Mouse (Mus musculus) liver, embryonic 15.5 days (tissue): ENCODE results near the gene Lrsam1. TPM values are rescaled to one million over a fixed set of nuclear protein-coding genes. Genes with fewer than 3 reads are reported as not detected.
A peak's percentile ranks its signal among the peaks of the same experiment; 100 is the strongest.

ENCODE experiments used
- ATAC-seq: fragments of 200-750 bp; cut with Nextera tagmentation; 2 replicates; pipeline ENCODE4 v1.8.0; 2017; ENCODE audit warnings: moderate number of reproducible peaks, mild to moderate bottlenecking, moderate library complexity; ENCODE audit not compliant: insufficient read depth
- H3K27ac ChIP-seq: fragments of 300-500 bp; sonication (generic); replicated peaks from 2 replicates; pipeline ENCODE4 v1.5.1; 2015; ENCODE audit warnings: mild to moderate bottlenecking, inconsistent platforms
- H3K27me3 ChIP-seq: fragments of 300-500 bp; sonication (generic); 2 replicates; pipeline ENCODE4 v1.6.1; 2015; ENCODE audit warnings: mild to moderate bottlenecking, inconsistent platforms
- H3K36me3 ChIP-seq: fragments of 300-500 bp; sonication (generic); replicated peaks from 2 replicates; pipeline ENCODE4 v1.6.1; 2015; ENCODE audit warnings: moderate library complexity, mild to moderate bottlenecking, inconsistent platforms
- H3K4me1 ChIP-seq: fragments of 300-500 bp; sonication (generic); replicated peaks from 2 replicates; pipeline ENCODE4 v1.6.1; 2015; ENCODE audit warnings: inconsistent platforms
- H3K4me2 ChIP-seq: fragments of 300-500 bp; sonication (generic); 2 replicates; pipeline ENCODE4 v1.6.1; 2015; ENCODE audit warnings: moderate library complexity, mild to moderate bottlenecking, inconsistent platforms
- H3K4me3 ChIP-seq: fragments of 300-500 bp; sonication (generic); replicated peaks from 2 replicates; pipeline ENCODE4 v1.5.1; 2015; ENCODE audit warnings: mild to moderate bottlenecking, inconsistent platforms
- H3K9ac ChIP-seq: fragments of 300-500 bp; sonication (generic); 2 replicates; pipeline ENCODE4 v1.6.1; 2015; ENCODE audit warnings: moderate library complexity, mild to moderate bottlenecking, inconsistent platforms
- H3K9me3 ChIP-seq: fragments of 300-500 bp; sonication (generic); replicated peaks from 2 replicates; pipeline ENCODE4 v1.6.1; 2016; ENCODE audit warnings: inconsistent platforms
- WGBS: fragments of 180-500 bp; shearing (Covaris S2); methylation state at CpG from one replicate; pipeline ENCODE4 v1.1.7; 2015; ENCODE audit warnings: mixed read lengths; ENCODE audit not compliant: insufficient replicate concordance; 5-methylcytosine and 5-hydroxymethylcytosine counted together
- polyA plus RNA-seq: library from polyadenylated mRNA; unstranded; fragments of >200 nt; fragmentation: Nextera tagmentation; extraction: Ambion mirVana; gene quantifications from 2 replicates; pipeline ENCODE4 v1.2.1, GENCODE M21; 2015

Lrsam1 gene
- polyA plus RNA-seq, 1 experiment from 2014 or later, result 2.5 TPM

DNA sequence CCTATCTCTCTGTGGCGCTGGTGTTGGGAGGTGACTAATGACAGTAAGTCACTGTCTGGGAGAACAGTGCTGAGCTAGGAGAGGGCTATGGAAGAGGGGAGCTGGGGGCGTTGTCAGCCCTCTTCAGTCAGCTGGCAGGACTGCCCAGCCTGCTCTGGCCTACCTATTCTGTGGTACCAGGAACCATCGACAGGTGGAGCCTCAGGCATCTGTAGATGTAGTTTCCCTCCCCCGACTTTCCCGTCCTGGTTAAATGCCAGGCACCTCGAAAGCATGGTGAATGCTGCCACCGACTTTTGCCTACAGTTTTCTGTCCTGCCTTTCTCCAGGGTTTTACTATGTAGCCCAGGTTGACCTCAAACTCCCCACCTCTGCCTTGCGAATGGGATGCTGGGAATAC is 4.1 kb downstream of the Lrsam1 start:
- WGBS, result 60% methylated on average over 8 of the region's 8 CpGs
- no peak overlapping the region for H3K27ac ChIP-seq
- H3K4me1 ChIP-seq, result peaks cover 24% of the 10 kb centered on the region
- no peaks in the 10 kb centered on the region for H3K27me3 ChIP-seq
- H3K36me3 ChIP-seq, result peaks cover 13% of the 10 kb centered on the region
- no peaks in the 10 kb centered on the region for H3K9me3 ChIP-seq
- ATAC-seq, result no peak
- no peak overlapping the region for H3K9ac ChIP-seq
- H3K4me3 ChIP-seq, result no peak overlapping the region
- H3K4me2 ChIP-seq, result no peak overlapping the region

DNA sequence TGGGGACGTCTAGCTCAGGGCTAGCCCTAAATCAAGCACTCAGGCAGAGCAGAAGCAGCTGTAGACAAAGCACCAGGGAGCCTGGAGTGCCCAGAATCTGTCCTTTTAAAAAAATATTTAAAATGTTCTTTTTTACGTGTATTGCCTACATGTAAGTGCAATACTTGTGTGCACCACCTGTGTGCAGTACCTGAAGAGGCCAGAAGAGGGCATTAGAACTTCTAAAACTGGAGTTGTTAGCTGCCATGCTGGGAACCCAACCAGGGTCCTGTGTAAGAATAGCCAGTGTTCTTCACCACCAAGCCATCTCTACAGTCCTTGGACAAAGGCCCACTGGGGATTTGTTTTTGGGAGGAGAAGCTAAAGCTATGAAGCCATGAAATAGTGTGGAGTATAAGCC is 6.8 kb downstream of the Lrsam1 start:
- no peak overlapping the region for H3K27ac ChIP-seq
- H3K4me1 ChIP-seq, result no peaks in the 10 kb centered on the region
- H3K4me3 ChIP-seq, result no peak overlapping the region
- ATAC-seq, result no peak
- no peak overlapping the region for H3K9ac ChIP-seq
- H3K36me3 ChIP-seq, result peaks cover 17% of the 10 kb centered on the region
- 77% methylated on average over 2 of the region's 2 CpGs for WGBS
- H3K27me3 ChIP-seq, result no peaks in the 10 kb centered on the region
- H3K4me2 ChIP-seq, result no peak overlapping the region
- no peaks in the 10 kb centered on the region for H3K9me3 ChIP-seq

DNA sequence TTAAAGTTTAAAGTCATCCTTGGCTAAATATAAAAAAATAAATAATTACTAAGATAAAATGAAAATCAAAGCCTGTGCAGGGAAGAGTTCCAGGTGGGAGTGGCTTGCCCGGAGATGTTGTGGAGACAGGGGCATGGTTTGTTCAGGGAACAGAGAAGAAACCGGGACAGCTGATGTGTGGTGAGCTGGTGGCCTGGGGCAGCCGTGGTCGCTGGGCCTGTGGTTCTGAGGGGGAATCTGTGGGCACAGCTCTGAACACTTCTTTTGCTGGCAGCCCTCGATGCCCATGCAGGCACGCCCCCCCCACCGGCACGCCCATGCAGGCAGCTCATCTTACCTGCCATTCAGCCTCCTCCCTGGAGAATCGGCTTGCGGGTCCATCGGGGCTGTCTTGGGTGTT is 14.0 kb downstream of the Lrsam1 start:
- Histone ChIP-seq H3K9ac (no peak overlapping the region), H3K36me3 (peaks cover 10% of the 10 kb centered on the region), H3K27ac (no peak overlapping the region), H3K9me3 (no peaks in the 10 kb centered on the region), H3K4me1 (no peaks in the 10 kb centered on the region), H3K27me3 (no peaks in the 10 kb centered on the region), H3K4me2 (no peak overlapping the region), H3K4me3 (no peak overlapping the region)
- ATAC-seq, result no peak
- WGBS, result 74% methylated on average over 11 of the region's 11 CpGs

DNA sequence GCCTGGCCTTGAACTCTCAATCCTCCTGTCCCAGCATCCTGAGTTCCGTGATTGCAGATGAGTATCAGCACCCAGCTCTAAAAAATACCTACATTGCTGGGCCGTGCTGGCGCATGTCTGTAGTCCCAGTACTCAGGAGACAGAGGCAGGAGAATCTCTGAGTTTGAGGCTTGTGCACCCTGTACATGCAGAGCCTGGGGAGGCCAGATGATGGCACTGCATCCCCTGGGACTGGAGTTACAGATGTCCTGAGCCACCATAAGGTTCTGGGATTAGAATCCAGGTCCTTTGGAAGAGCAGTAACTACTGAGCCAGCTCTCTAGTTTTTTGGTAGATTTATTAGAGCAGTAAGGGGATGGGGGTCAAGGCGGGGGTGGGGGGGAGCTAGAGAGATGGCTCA is 20.9 kb downstream of the Lrsam1 start:
- 76% methylated on average over 4 of the region's 4 CpGs for WGBS
- H3K9me3 ChIP-seq, result no peaks in the 10 kb centered on the region
- H3K27ac ChIP-seq, result no peak overlapping the region
- ATAC-seq, result no peak
- peaks cover 10% of the 10 kb centered on the region for H3K36me3 ChIP-seq
- H3K9ac ChIP-seq, result no peak overlapping the region
- no peak overlapping the region for H3K4me3 ChIP-seq
- H3K4me1 ChIP-seq, result no peaks in the 10 kb centered on the region
- H3K27me3 ChIP-seq, result no peaks in the 10 kb centered on the region
- no peak overlapping the region for H3K4me2 ChIP-seq

DNA sequence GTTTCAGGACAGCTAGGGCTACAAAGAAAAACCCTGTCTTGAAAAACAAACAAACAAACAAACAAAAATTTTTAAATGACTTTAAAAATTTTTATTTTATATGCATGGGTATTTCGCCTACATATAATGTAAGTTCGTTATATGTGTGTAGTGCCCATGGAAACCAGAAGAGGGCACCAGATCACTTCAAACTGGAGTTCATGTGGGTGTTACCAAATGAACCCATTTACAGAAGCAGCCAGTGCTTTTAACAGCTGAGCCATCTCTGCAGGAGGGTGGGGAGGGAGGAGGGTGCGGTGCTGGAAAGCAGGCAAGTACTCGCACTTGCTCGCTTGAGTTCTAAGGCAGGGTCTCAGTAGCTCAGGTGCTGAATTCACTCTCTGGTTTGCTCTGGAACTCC is 22.0 kb downstream of the Lrsam1 start:
- Histone ChIP-seq H3K27ac (no peak overlapping the region), H3K9me3 (no peaks in the 10 kb centered on the region), H3K9ac (no peak overlapping the region), H3K27me3 (no peaks in the 10 kb centered on the region), H3K4me2 (no peak overlapping the region), H3K4me1 (no peaks in the 10 kb centered on the region), H3K4me3 (no peak overlapping the region), H3K36me3 (peaks cover 11% of the 10 kb centered on the region)
- 36% methylated on average over 5 of the region's 5 CpGs for WGBS
- ATAC-seq, result no peak

DNA sequence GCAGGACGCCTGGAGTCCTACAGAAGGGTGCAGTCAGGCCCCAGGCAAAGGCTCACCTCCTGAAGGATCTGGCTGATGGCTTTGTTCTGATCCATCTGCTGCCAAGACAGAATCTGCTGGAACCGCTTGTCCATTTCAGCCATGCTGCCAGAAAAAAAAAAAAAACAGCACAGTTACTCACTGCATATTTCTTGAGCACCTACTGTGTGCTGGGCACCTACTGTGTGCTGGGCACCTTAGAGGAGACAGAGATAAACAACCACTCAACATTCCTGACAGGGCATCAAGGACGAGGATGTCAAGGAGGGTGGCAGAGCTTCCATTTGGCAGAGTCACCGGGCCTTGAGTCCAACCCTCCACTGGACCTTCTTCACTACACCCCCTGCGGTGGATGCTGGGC is 22.7 kb downstream of the Lrsam1 start:
- H3K4me3 ChIP-seq, result no peak overlapping the region
- H3K4me1 ChIP-seq, result no peaks in the 10 kb centered on the region
- no peaks in the 10 kb centered on the region for H3K27me3 ChIP-seq
- no peaks in the 10 kb centered on the region for H3K9me3 ChIP-seq
- H3K9ac ChIP-seq, result no peak overlapping the region
- ATAC-seq, result no peak
- no peak overlapping the region for H3K27ac ChIP-seq
- WGBS, result 66% methylated on average over 5 of the region's 5 CpGs
- H3K4me2 ChIP-seq, result no peak overlapping the region
- H3K36me3 ChIP-seq, result peaks cover 10% of the 10 kb centered on the region

DNA sequence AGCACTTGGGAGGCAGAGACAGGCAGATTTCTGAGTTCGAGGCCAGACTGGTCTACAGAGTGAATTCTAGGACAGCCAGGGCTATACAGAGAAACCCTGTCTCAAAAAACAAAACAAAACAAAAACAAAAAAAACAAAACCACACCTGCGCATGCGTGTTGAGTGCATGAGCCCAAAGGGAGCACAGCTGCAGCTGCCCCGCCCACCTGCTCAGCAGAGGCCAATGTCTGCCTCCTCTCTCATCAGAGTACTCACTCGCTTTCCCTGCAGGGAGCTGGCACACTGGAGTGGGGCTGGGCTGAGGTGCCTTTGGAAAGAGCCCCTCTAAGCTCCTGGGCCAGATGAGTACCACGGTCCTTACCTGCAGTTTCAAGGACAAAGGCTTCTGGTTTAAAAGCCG is 29.7 kb downstream of the Lrsam1 start:
- H3K4me1 ChIP-seq, result peaks cover 19% of the 10 kb centered on the region
- ATAC-seq, result no peak
- H3K9ac ChIP-seq, result no peak overlapping the region
- peaks cover 3% of the 10 kb centered on the region for H3K36me3 ChIP-seq
- no peak overlapping the region for H3K4me3 ChIP-seq
- H3K27ac ChIP-seq, result no peak overlapping the region
- H3K4me2 ChIP-seq, result no peak overlapping the region
- WGBS, result 66% methylated on average over 7 of the region's 7 CpGs
- no peaks in the 10 kb centered on the region for H3K9me3 ChIP-seq
- H3K27me3 ChIP-seq, result no peaks in the 10 kb centered on the region

DNA sequence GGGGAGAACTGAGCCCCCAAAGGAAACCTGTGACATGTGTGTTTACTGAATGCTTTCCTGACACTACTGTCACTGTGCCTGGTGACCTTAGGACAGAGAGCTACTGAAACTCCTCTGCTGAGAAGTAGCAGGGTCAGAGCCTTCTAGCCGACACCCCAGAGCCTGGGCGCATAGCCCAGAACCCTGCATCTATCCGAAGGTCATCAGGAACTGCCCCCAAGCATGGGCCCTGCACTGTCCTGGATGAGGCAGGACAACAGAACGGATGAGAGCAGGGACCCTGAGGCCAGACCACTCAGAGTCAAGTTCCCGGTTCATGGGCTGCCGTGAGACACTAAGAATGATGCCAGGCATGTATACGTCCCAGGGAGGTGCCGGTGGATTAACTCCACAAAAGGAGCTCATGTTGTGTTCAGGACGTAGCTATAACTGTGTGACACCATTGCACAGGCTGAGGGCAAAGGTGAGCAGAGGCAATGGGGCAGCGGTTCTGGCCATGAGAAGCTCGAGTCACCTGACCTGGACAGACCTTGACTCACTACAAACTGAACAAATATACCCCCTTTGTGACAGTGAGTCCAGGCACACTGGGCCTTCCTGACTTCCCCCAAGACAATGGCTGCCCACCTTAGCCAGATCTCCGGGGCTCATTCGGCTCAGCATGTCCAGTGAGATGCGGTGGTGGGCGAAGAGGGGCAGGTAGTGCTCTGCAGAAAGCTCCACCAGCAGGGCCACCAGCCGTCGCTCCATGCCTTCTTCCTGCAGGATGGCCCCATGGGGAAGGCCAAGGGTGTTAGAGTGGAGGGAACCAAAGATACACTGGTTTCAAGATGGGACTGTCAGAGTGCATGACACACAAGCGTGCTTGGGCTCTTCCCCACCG is 32.2 kb downstream of the Lrsam1 start:
- Histone ChIP-seq H3K27me3 (no peaks in the 10 kb centered on the region), H3K9me3 (no peaks in the 10 kb centered on the region), H3K4me1 (peaks cover 19% of the 10 kb centered on the region), H3K27ac (peak overlapping the region; percentile 67), H3K9ac (no peak overlapping the region), H3K36me3 (no peaks in the 10 kb centered on the region), H3K4me3 (no peak overlapping the region), H3K4me2 (no peak overlapping the region)
- WGBS, result 70% methylated on average over 19 of the region's 19 CpGs
- peak; percentile 45 for ATAC-seq

DNA sequence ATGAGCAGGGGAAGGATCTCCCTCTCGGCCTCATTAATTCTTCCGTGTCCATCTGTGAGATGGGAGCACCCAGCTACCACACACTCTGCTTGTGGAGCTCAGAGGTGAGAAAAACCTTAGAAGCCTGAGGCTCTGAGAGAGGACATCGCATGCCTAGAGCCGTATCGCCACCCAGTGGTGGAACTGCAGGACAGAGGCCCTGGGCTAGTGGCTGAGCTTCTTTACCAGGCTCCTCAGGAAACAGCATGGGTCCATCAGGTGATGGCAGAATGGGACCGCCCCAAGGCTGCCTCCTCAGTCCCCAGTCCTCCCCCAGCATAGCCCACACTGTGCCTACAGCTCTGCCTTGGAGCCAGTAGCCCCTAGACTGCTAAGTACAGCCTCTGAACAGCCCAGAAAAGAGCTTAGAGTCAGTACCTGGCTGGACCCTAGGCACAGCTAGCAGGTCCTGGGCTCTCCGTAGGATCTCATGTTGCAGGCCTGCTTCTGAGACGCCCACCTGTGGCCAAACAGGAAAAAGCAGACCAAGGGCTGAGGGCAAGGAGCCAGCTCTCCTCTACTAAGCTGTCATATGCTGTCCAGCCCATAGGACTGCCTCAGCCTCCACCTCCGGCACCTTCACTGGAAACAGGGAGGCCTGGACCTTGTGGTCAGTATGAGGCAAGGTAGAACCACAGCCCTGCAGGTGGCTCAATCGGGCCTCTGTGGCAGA is 33.0 kb downstream of the Lrsam1 start:
- Histone ChIP-seq H3K27me3 (no peaks in the 10 kb centered on the region), H3K9ac (no peak overlapping the region), H3K4me2 (no peak overlapping the region), H3K9me3 (no peaks in the 10 kb centered on the region), H3K4me3 (no peak overlapping the region), H3K4me1 (peaks cover 19% of the 10 kb centered on the region), H3K36me3 (0 out of 2 replicates have a peak, but pooled peaks cover 2% of the 10 kb centered on the region), H3K27ac (peak overlapping the region; percentile 67)
- peak; percentile 30 for ATAC-seq
- WGBS, result 28% methylated on average over 10 of the region's 10 CpGs

DNA sequence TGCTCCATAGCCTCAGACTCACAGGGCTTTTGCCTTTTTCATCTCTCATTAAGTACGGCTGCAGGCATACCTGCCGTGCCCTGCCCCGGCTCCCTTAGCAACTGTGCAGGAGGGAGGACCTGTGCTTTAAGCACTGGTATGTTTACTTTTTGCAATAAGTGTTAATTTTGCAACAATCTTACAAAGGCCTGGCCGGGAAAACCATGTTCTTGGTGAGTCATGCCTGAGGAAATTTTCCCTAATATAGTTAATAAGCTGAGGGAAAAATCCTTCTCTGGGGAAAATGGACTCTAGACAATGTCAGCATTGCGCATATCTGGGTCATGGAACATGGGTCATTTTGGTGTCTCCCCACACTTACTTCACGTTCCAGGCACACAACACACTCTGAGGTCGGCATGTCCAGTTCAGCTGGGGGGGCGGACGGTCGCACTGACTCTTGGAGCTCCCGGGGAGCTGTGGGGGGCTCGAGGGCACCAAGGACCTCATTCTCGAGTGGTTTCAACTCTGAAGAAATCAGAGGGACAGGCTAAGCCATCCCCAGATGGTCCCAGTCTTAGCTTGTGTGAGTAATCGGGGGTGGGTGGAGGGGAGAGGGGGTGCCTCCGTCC is 33.7 kb downstream of the Lrsam1 start:
- WGBS, result 64% methylated on average over 15 of the region's 15 CpGs
- no peak for ATAC-seq

More for the DNA sequence above, 33.7 kb downstream of the Lrsam1 start:
- Histone ChIP-seq H3K36me3 (0 out of 2 replicates have a peak, but pooled peaks cover 8% of the 10 kb centered on the region), H3K4me1 (peaks cover 19% of the 10 kb centered on the region), H3K27me3 (no peaks in the 10 kb centered on the region), H3K9ac (no peak overlapping the region), H3K4me3 (no peak overlapping the region), H3K4me2 (no peak overlapping the region), H3K27ac (no peak overlapping the region), H3K9me3 (no peaks in the 10 kb centered on the region)
